Mouse (Mus musculus) CH12.LX (cell line): Measurements from ENCODE around the gene Gm37240. TPM values are rescaled to one million over a fixed set of nuclear protein-coding genes. Genes with fewer than 3 reads are reported as not detected.

Source experiments
- DNase-seq: peaks from one replicate; pipeline ENCODE4 v3.0.0-alpha.2; 2013; ENCODE audit errors: extremely low read depth
- H3K27ac ChIP-seq: 2 replicates; pipeline ENCODE4 v1.5.1; 2012; ENCODE audit warnings: low read depth, mild to moderate bottlenecking, control low read depth, moderate library complexity; ENCODE audit not compliant: insufficient read depth
- H3K27me3 ChIP-seq: replicated peaks from 2 replicates; pipeline ENCODE3; 2012; ENCODE audit warnings: inconsistent platforms
- H3K36me3 ChIP-seq, 2 experiments: replicated peaks in 1 of 2; 2 replicates each; pipeline versions ENCODE3 to v1.6.1; 2012; ENCODE audit warnings: inconsistent platforms in 1 of 2, low read length in 1 of 2, mild to moderate bottlenecking in 1 of 2, mixed read lengths in 1 of 2, moderate library complexity in 1 of 2; ENCODE audit not compliant: control insufficient read depth in 1 of 2, insufficient read depth in 1 of 2
- H3K4me1 ChIP-seq, 2 experiments: 2 replicates each; pipeline ENCODE4 v1.6.1; 2012; ENCODE audit warnings: inconsistent platforms in 1 of 2, moderate library complexity in 1 of 2; ENCODE audit not compliant: insufficient read depth in 2 of 2, control insufficient read depth in 1 of 2
- H3K4me2 ChIP-seq: 2 replicates; pipeline ENCODE4 v1.6.1; 2012; ENCODE audit warnings: low read depth, mild to moderate bottlenecking, control low read depth; ENCODE audit not compliant: poor library complexity, insufficient read depth, severe bottlenecking
- H3K4me3 ChIP-seq, 3 experiments: fragments of 150-350 bp in 1 of 3; sonication (generic) in 1 of 3; replicated peaks in 1 of 3; 2 replicates each; pipeline versions ENCODE3 to v1.5.1; 2011 to 2012; ENCODE audit warnings: low read depth in 2 of 3, low read length in 2 of 3, mild to moderate bottlenecking in 2 of 3, moderate library complexity in 2 of 3, control low read depth in 1 of 3, improper control_type of control experiment in 1 of 3, inconsistent platforms in 1 of 3, mixed read lengths in 1 of 3; ENCODE audit not compliant: poor library complexity in 1 of 3
- H3K79me2 ChIP-seq: replicated peaks from 2 replicates; pipeline ENCODE4 v1.6.1; 2012; ENCODE audit warnings: mild to moderate bottlenecking, moderate library complexity; ENCODE audit not compliant: control insufficient read depth, poor library complexity, insufficient read depth, severe bottlenecking; ENCODE audit errors: extremely low read depth
- H3K9ac ChIP-seq: 2 replicates; pipeline ENCODE4 v1.6.1; 2012; ENCODE audit warnings: low read depth, mild to moderate bottlenecking, control low read depth, moderate library complexity; ENCODE audit not compliant: insufficient read depth
- H3K9me3 ChIP-seq: replicated peaks from 2 replicates; pipeline ENCODE3; 2012; ENCODE audit warnings: low read length, inconsistent platforms, mixed read lengths
- CHD1 ChIP-seq: IDR thresholded peaks from 2 replicates; pipeline ENCODE4 v1.6.1; 2012; ENCODE audit warnings: low read depth, low read length, improper control_type of control experiment, inconsistent platforms
- CHD2 ChIP-seq: IDR thresholded peaks from 2 replicates; pipeline ENCODE4 v1.6.1; 2011; ENCODE audit warnings: low read length, improper control_type of control experiment
- CTCF ChIP-seq, 2 experiments: IDR thresholded peaks in 1 of 2; conservative IDR thresholded peaks in 1 of 2; 2 replicates each; pipeline ENCODE4 v1.5.1; 2011 to 2012; ENCODE audit warnings: low read depth in 2 of 2, low read length in 2 of 2, improper control_type of control experiment in 1 of 2, inconsistent platforms in 1 of 2, mild to moderate bottlenecking in 1 of 2, moderate library complexity in 1 of 2
- ELF1 ChIP-seq: IDR thresholded peaks from 2 replicates; pipeline ENCODE4 v1.6.1; 2014; ENCODE audit warnings: low read depth, mild to moderate bottlenecking, inconsistent platforms, low read length, improper control_type of control experiment
- EP300 ChIP-seq: IDR thresholded peaks from 2 replicates; pipeline ENCODE4 v1.6.1; 2011; ENCODE audit warnings: low read length, improper control_type of control experiment
- GABPA ChIP-seq: IDR thresholded peaks from 2 replicates; pipeline ENCODE4 v1.6.1; 2012; ENCODE audit warnings: low read depth, low read length, improper control_type of control experiment, inconsistent platforms; ENCODE audit not compliant: insufficient replicate concordance
- HCFC1 ChIP-seq: IDR thresholded peaks from 2 replicates; pipeline ENCODE4 v1.6.1; 2012; ENCODE audit warnings: low read depth, mild to moderate bottlenecking, inconsistent platforms, low read length, improper control_type of control experiment
- JUN ChIP-seq: IDR thresholded peaks from 2 replicates; pipeline ENCODE4 v1.6.1; 2011; ENCODE audit warnings: low read depth, mild to moderate bottlenecking, low read length, improper control_type of control experiment, moderate library complexity; ENCODE audit not compliant: insufficient read depth
- KAT2A ChIP-seq: IDR thresholded peaks from 2 replicates; pipeline ENCODE4 v1.6.1; 2012; ENCODE audit warnings: low read length, improper control_type of control experiment, inconsistent platforms; ENCODE audit not compliant: insufficient replicate concordance
- MAFK ChIP-seq: IDR thresholded peaks from 2 replicates; pipeline ENCODE4 v1.6.1; 2011; ENCODE audit warnings: low read length, improper control_type of control experiment; ENCODE audit not compliant: insufficient replicate concordance
- MAX ChIP-seq: IDR thresholded peaks from 2 replicates; pipeline ENCODE4 v1.6.1; 2011; ENCODE audit warnings: low read length, improper control_type of control experiment
- MAZ ChIP-seq: IDR thresholded peaks from 2 replicates; pipeline ENCODE4 v1.6.1; 2012; ENCODE audit warnings: low read depth, mild to moderate bottlenecking, inconsistent platforms, low read length, improper control_type of control experiment, moderate library complexity
- MEF2A ChIP-seq: IDR thresholded peaks from 2 replicates; pipeline ENCODE4 v1.6.1; 2014; ENCODE audit warnings: low read depth, mild to moderate bottlenecking, inconsistent platforms, low read length, improper control_type of control experiment, borderline replicate concordance
- NRF1 ChIP-seq: IDR thresholded peaks from 2 replicates; pipeline ENCODE4 v1.6.1; 2014; ENCODE audit warnings: low read depth, mild to moderate bottlenecking, inconsistent platforms, low read length, improper control_type of control experiment, moderate library complexity
- PAX5 ChIP-seq: IDR thresholded peaks from 2 replicates; pipeline ENCODE4 v1.6.1; 2012; ENCODE audit warnings: low read length, inconsistent platforms, mixed read lengths
- POLR2A ChIP-seq: IDR thresholded peaks from 2 replicates; pipeline ENCODE4 v1.6.1; 2011; ENCODE audit warnings: low read depth, mild to moderate bottlenecking, improper control_type of control experiment, low read length
- POLR2AphosphoS2 ChIP-seq: IDR thresholded peaks from 2 replicates; pipeline ENCODE4 v1.6.1; 2011; ENCODE audit warnings: low read depth, low read length, improper control_type of control experiment
- RAD21 ChIP-seq: IDR thresholded peaks from 2 replicates; pipeline ENCODE4 v1.6.1; 2011; ENCODE audit warnings: low read depth, mild to moderate bottlenecking, low read length, improper control_type of control experiment, moderate library complexity
- TBP ChIP-seq: conservative IDR thresholded peaks from 2 replicates; pipeline ENCODE4 v1.6.1; 2011; ENCODE audit warnings: low read depth, low read length, improper control_type of control experiment
- TCF12 ChIP-seq: IDR thresholded peaks from 2 replicates; pipeline ENCODE4 v1.6.1; 2014; ENCODE audit warnings: low read depth, mild to moderate bottlenecking, inconsistent platforms, low read length, improper control_type of control experiment
- USF1 ChIP-seq: IDR thresholded peaks from 2 replicates; pipeline ENCODE4 v1.6.1; 2014; ENCODE audit warnings: low read depth, mild to moderate bottlenecking, inconsistent platforms, low read length, improper control_type of control experiment
- USF2 ChIP-seq: conservative IDR thresholded peaks from 2 replicates; pipeline ENCODE4 v1.6.1; 2011; ENCODE audit warnings: low read depth, low read length, improper control_type of control experiment
- ZC3H11A ChIP-seq: IDR thresholded peaks from 2 replicates; pipeline ENCODE4 v1.6.1; 2012; ENCODE audit warnings: low read depth, mild to moderate bottlenecking, inconsistent platforms, low read length, improper control_type of control experiment
- ZKSCAN1 ChIP-seq: IDR thresholded peaks from 2 replicates; pipeline ENCODE4 v1.6.1; 2012; ENCODE audit warnings: low read depth, inconsistent platforms, low read length, improper control_type of control experiment, borderline replicate concordance
- ZMIZ1 ChIP-seq: IDR thresholded peaks from 2 replicates; pipeline ENCODE4 v1.6.1; 2012; ENCODE audit warnings: low read depth, mild to moderate bottlenecking, inconsistent platforms, low read length, improper control_type of control experiment
- ZNF384 ChIP-seq: IDR thresholded peaks from 2 replicates; pipeline ENCODE4 v1.6.1; 2012; ENCODE audit warnings: low read depth, low read length, improper control_type of control experiment, inconsistent platforms
- dilution Hi-C: fragments of 300-500 bp; cut with MboI; formaldehyde crosslinking; loops from 2 replicates; pipeline ENCODE4 v1.14.3; 2020; ENCODE audit warnings: low sequenced_read_pairs; ENCODE audit not compliant: extremely low pct_unique_long_range_greater_than_20kb, extremely low pct_ligation_motif_present
- in situ Hi-C: fragments of 300-500 bp; cut with MboI; formaldehyde crosslinking; loops from 3 replicates; pipeline ENCODE4 v1.14.3; 2019; ENCODE audit warnings: low sequenced_read_pairs, low pct_ligation_motif_present, low pct_unique_long_range_greater_than_20kb, mixed read lengths
- polyA plus RNA-seq: library from polyadenylated mRNA; unstranded; fragments of >175 nt; gene quantifications from 2 replicates; pipeline ENCODE4 v1.2.1, GENCODE M21; 2012; ENCODE audit warnings: low read depth; ENCODE audit not compliant: insufficient read length
- total RNA-seq, 2 experiments: library from RNA; depleted of rRNA; stranded (reverse); fragments of 300-350 nt in 1 of 2; fragments of >200 nt in 1 of 2; gene quantifications; 2 replicates each; pipeline ENCODE4 v1.2.3; 2012 to 2014

Gene Gm37240
- total and polyA plus RNA-seq, 3 experiments: 0.08 to 0.19 (median 0.14) TPM

GRCm38 (mm10) chr3:85138407-85138806 lies 748.9 kb downstream of the Gm37240 start:
- dilution Hi-C loops: no loop called here
- Histone ChIP-seq H3K27ac (no peak overlapping the region), H3K27me3 (no peaks in the 10 kb centered on the region), H3K4me1 (no peaks in the 10 kb centered on the region), H3K4me2 (no peak overlapping the region), H3K4me3 (no peak overlapping the region), H3K9ac (no peak overlapping the region), H3K36me3 (no peaks in the 10 kb centered on the region), H3K79me2 (no peaks in the 10 kb centered on the region), H3K9me3 (no peaks in the 10 kb centered on the region)
- no peak for TF ChIP-seq ZKSCAN1
- no peak for TF ChIP-seq NRF1
- no peak for TF ChIP-seq KAT2A
- no peak for TF ChIP-seq RAD21
- in situ Hi-C loops: no loop called here
- DNase-seq: no peak

- Histone ChIP-seq H3K4me3 (no peak overlapping the region), H3K4me2 (no peak overlapping the region), H3K79me2 (no peaks in the 10 kb centered on the region), H3K27ac (no peak overlapping the region), H3K4me1 (no peaks in the 10 kb centered on the region), H3K9me3 (no peaks in the 10 kb centered on the region), H3K36me3 (no peaks in the 10 kb centered on the region), H3K9ac (no peak overlapping the region), H3K27me3 (no peaks in the 10 kb centered on the region)
- no peak for DNase-seq
- dilution Hi-C loops (no loop called here), in situ Hi-C loops (no loop called here)
- TF ChIP-seq USF1 (no peak), MAZ (no peak), KAT2A (no peak), CHD2 (no peak), CTCF (conservative IDR thresholded peaks at IDR 0.05 in 1 of 2, IDR thresholded peaks at IDR 0.05 in 1 of 2; ENCODE audit: low read depth in 2 of 2, low read length in 2 of 2) (no peak), CHD1 (no peak), ZC3H11A (no peak), RAD21 (no peak), HCFC1 (no peak)
These were observed 753.8 kb downstream of the Gm37240 start for GRCm38 (mm10) chr3:85133561-85133960.

- no peak overlapping the region for H3K4me2 ChIP-seq
- H3K27ac ChIP-seq: no peak overlapping the region
- in situ Hi-C loops: no loop called here
- dilution Hi-C loops: no loop called here
- DNase-seq: no peak
- H3K27me3 ChIP-seq: no peaks in the 10 kb centered on the region
- peaks cover 5 to 6% of the 10 kb centered on the region in 2 experiments for H3K4me1 ChIP-seq
- TF ChIP-seq USF2: no peak
- TF ChIP-seq MAZ: no peak
- no peak for TF ChIP-seq MEF2A
- no peak for TF ChIP-seq MAFK
- no peak for TF ChIP-seq TCF12
- TF ChIP-seq ZMIZ1: no peak
- TF ChIP-seq MAX: no peak
- TF ChIP-seq GABPA: no peak
- TF ChIP-seq JUN: no peak
- TF ChIP-seq CHD1: no peak
- TF ChIP-seq TBP: no peak
- TF ChIP-seq EP300: no peak
- no peak for TF ChIP-seq POLR2AphosphoS2
- no peak for TF ChIP-seq ZNF384
- no peak for TF ChIP-seq ELF1
- TF ChIP-seq PAX5: no peak
- TF ChIP-seq POLR2A: no peak
- TF ChIP-seq, all 38 proteins: peak for 0
- H3K9ac ChIP-seq: no peak overlapping the region
- no peak overlapping the region for H3K4me3 ChIP-seq
- no peaks in the 10 kb centered on the region for H3K79me2 ChIP-seq
- H3K36me3 ChIP-seq: no peaks in the 10 kb centered on the region
- no peaks in the 10 kb centered on the region for H3K9me3 ChIP-seq
These were observed 755.4 kb downstream of the Gm37240 start for GRCm38 (mm10) chr3:85131878-85132277.
